Mouse (Mus musculus) natural killer cell, adult 2 months (primary cell): ENCODE measurements around the gene Arap2.

ENCODE experiments used
- DNase-seq, 2 experiments: peaks; one replicate each; pipeline ENCODE4 v3.0.0; 2022; ENCODE audit warnings: low spot score in 2 of 2

The Arap2 gene

GRCm38 (mm10) chr5:62636341-62636740, 129.6 kb downstream of the Arap2 start:
- no peak for DNase-seq

GRCm38 (mm10) chr5:62628901-62629300, 137.1 kb downstream of the Arap2 start:
- DNase-seq: no peak

GRCm38 (mm10) chr5:62622848-62623479, 143.0 kb downstream of the Arap2 start:
- DNase-seq: no peak

- no peak for DNase-seq
These were observed 147.7 kb downstream of the Arap2 start for GRCm38 (mm10) chr5:62618286-62618685.

- DNase-seq: no peak
These were observed 154.0 kb downstream of the Arap2 start for GRCm38 (mm10) chr5:62611990-62612389.

DNA sequence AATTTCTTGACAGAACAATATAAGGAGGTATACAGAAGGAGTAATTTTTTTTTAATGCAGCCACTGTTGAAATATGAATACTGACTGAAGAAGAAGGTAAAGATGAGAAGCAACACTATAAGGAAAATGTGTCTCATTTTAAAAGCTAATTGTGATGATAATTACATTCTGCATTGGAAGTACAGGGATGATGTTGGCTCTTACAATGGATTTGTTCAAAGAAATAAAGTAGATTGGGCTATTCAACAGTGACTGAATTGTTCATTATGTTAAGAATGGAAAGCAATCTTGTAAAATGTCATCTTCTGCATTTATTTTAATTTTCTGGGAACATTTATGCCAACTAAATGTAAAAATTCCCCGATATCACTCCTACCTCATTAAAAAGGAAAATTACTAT, 178.6 kb downstream of the Arap2 start:
- DNase-seq: no peak

GRCm38 (mm10) chr5:62582643-62583042, 183.3 kb downstream of the Arap2 start:
- no peak for DNase-seq

GRCm38 (mm10) chr5:62581699-62582098, 184.3 kb downstream of the Arap2 start:
- DNase-seq: no peak

- DNase-seq: peak; percentile 48 to 71
These were observed 191.6 kb downstream of the Arap2 start for GRCm38 (mm10) chr5:62574336-62574844.
